Mouse (Mus musculus): ENCODE results near the gene BC037034. TPM values are rescaled to one million over a fixed set of nuclear protein-coding genes. Genes with fewer than 3 reads are reported as not detected.

Gene BC037034
- total and polyA plus RNA-seq, 3 experiments: 3.7 to 15.2 (median 4.0) TPM

GRCm38 (mm10) chr5:138265712-138266111, 1.9 kb upstream of the BC037034 start:
- no peak overlapping the region for H3K27ac ChIP-seq
- no peaks in the 10 kb centered on the region for H3K79me2 ChIP-seq (replicated peaks; ENCODE audit: control insufficient read depth, insufficient read depth, low read length)
- H3K27me3 ChIP-seq (ENCODE audit: control insufficient read depth, insufficient read depth, low read length): no peaks in the 10 kb centered on the region
- 90% methylated on average over 4 of the region's 4 CpGs for WGBS
- no peak for DNase-seq
- H3K4me3 ChIP-seq: no peak overlapping the region
- H3K36me3 ChIP-seq (ENCODE audit: control insufficient read depth, insufficient read depth, low read length): no peaks in the 10 kb centered on the region
- TF ChIP-seq EP300 (IDR thresholded peaks at IDR 0.05; ENCODE audit: insufficient read depth, low read depth, low read length) (no peak), POLR2A (IDR thresholded peaks at IDR 0.05; ENCODE audit: insufficient read depth, low read depth, low read length) (no peak), CTCF (IDR thresholded peaks at IDR 0.05) (no peak)
- intact Hi-C loops (cut with DNase I): no loop called here
- peaks cover 5% of the 10 kb centered on the region; the same call in 1 of the 2 replicates for H3K4me1 ChIP-seq (ENCODE audit: control insufficient read depth, insufficient read depth, low read length)
- H3K9ac ChIP-seq (ENCODE audit: low read depth, low read length): no peak overlapping the region

DNA sequence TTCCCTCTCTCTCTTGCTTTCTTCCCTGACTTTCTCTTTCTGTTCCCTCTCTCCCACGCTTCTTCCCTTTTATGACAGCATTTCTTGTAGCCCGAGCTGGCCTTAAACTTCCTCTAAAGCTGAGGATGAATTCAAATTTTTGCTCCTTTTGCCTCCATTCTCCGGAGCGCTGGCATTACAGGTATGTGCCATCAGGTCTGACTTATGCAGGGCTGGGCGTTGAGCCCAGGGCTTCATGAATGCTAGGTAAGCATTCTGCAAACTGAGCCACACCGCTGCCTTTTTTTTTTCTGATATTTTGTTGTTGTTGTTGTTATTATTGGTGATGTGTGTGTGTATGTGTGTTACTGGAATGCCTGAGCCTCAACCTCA, 360 bp upstream of the BC037034 start:
- peaks cover 5% of the 10 kb centered on the region; the same call in 1 of the 2 replicates for H3K4me1 ChIP-seq (ENCODE audit: control insufficient read depth, insufficient read depth, low read length)
- intact Hi-C loops (cut with DNase I): no loop called here
- 9% methylated on average over 6 of the region's 6 CpGs for WGBS
- peak overlapping the region; percentile 54 for H3K9ac ChIP-seq (ENCODE audit: low read depth, low read length)
- H3K27me3 ChIP-seq (ENCODE audit: control insufficient read depth, insufficient read depth, low read length): no peaks in the 10 kb centered on the region
- H3K4me3 ChIP-seq: peak overlapping the region; percentile 67
- no peaks in the 10 kb centered on the region for H3K36me3 ChIP-seq (ENCODE audit: control insufficient read depth, insufficient read depth, low read length)
- peak overlapping the region; percentile 76 for H3K27ac ChIP-seq
- no peaks in the 10 kb centered on the region for H3K79me2 ChIP-seq (replicated peaks; ENCODE audit: control insufficient read depth, insufficient read depth, low read length)
- TF ChIP-seq CTCF (IDR thresholded peaks at IDR 0.05) (no peak), EP300 (IDR thresholded peaks at IDR 0.05; ENCODE audit: insufficient read depth, low read depth, low read length) (no peak), POLR2A (IDR thresholded peaks at IDR 0.05; ENCODE audit: insufficient read depth, low read depth, low read length) (no peak)
- DNase-seq: peak in 1 of 2 experiments; percentile 20

GRCm38 (mm10) chr5:138262582-138263240, 1.1 kb downstream of the BC037034 start:
- Histone ChIP-seq H3K9ac (ENCODE audit: low read depth, low read length) (no peak overlapping the region; the same call in 1 of the 2 replicates), H3K79me2 (replicated peaks; ENCODE audit: control insufficient read depth, insufficient read depth, low read length) (no peaks in the 10 kb centered on the region), H3K36me3 (ENCODE audit: control insufficient read depth, insufficient read depth, low read length) (no peaks in the 10 kb centered on the region), H3K27me3 (ENCODE audit: control insufficient read depth, insufficient read depth, low read length) (no peaks in the 10 kb centered on the region), H3K4me3 (no peak overlapping the region), H3K27ac (peak overlapping the region; percentile 76), H3K4me1 (ENCODE audit: control insufficient read depth, insufficient read depth, low read length) (peaks cover 5% of the 10 kb centered on the region; the same call in 1 of the 2 replicates)
- no peak for DNase-seq
- WGBS: 58% methylated on average over 18 of the region's 18 CpGs
- intact Hi-C loops (cut with DNase I): no loop called here
- TF ChIP-seq POLR2A (IDR thresholded peaks at IDR 0.05; ENCODE audit: insufficient read depth, low read depth, low read length) (no peak), CTCF (IDR thresholded peaks at IDR 0.05) (no peak), EP300 (IDR thresholded peaks at IDR 0.05; ENCODE audit: insufficient read depth, low read depth, low read length) (no peak)

DNA sequence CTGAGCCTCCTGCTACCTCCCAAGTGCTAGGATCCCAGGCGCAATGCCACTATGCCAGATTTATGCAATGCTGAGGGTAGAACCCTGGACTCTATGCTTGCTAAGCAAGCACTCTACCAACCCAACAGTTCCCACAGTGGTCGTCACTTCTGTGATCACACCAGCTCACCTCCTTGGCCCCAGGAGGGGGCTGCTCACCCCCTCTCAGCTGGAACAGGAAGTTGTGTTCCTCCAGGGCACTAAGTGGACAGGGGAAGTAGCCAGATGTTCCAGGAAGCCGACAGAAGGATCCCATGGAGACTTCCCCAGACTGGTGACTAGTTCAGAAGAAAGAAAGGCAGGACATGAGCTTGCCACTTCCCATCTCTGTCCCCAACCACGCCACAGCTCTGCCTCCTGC, 1.8 kb downstream of the BC037034 start:
- H3K4me1 ChIP-seq (ENCODE audit: control insufficient read depth, insufficient read depth, low read length): peaks cover 6% of the 10 kb centered on the region; the same call in 1 of the 2 replicates
- no peak for DNase-seq
- H3K9ac ChIP-seq (ENCODE audit: low read depth, low read length): no peak overlapping the region
- H3K27me3 ChIP-seq (ENCODE audit: control insufficient read depth, insufficient read depth, low read length): no peaks in the 10 kb centered on the region
- H3K4me3 ChIP-seq: no peak overlapping the region
- intact Hi-C loops (cut with DNase I): no loop called here
- no peaks in the 10 kb centered on the region for H3K79me2 ChIP-seq (replicated peaks; ENCODE audit: control insufficient read depth, insufficient read depth, low read length)
- no peak overlapping the region for H3K27ac ChIP-seq
- no peaks in the 10 kb centered on the region for H3K36me3 ChIP-seq (ENCODE audit: control insufficient read depth, insufficient read depth, low read length)
- 45% methylated on average over 4 of the region's 4 CpGs for WGBS
- TF ChIP-seq POLR2A (IDR thresholded peaks at IDR 0.05; ENCODE audit: insufficient read depth, low read depth, low read length) (0 out of 2 replicates have a peak, but pooled peaks have one; percentile 19), CTCF (IDR thresholded peaks at IDR 0.05) (no peak)

DNA sequence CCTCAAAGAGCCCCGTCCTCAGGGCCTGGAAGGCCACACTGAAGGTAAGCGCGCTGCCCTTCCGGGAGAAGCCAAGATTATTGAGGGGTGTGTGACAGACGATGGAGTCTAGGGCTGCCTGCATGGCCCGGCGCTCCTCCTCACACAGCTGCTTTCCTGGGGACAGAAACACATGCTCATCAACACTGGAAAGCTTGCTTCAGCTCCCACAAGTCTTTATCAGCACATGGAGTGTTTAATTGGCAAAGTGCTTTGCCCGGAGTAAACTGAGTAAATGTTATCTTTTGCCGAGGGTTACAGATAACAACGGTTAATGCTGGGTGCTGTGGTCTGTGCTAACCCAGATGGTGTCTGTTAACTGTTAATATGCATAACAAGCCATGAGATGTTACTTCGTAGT, 3.0 kb downstream of the BC037034 start:
- Histone ChIP-seq H3K4me3 (no peak overlapping the region), H3K27me3 (ENCODE audit: control insufficient read depth, insufficient read depth, low read length) (no peaks in the 10 kb centered on the region), H3K79me2 (replicated peaks; ENCODE audit: control insufficient read depth, insufficient read depth, low read length) (no peaks in the 10 kb centered on the region), H3K27ac (no peak overlapping the region), H3K9ac (ENCODE audit: low read depth, low read length) (no peak overlapping the region), H3K36me3 (ENCODE audit: control insufficient read depth, insufficient read depth, low read length) (no peaks in the 10 kb centered on the region), H3K4me1 (ENCODE audit: control insufficient read depth, insufficient read depth, low read length) (peaks cover 8% of the 10 kb centered on the region; the same call in 1 of the 2 replicates)
- no peak for TF ChIP-seq CTCF (IDR thresholded peaks at IDR 0.05)
- TF ChIP-seq EP300 (IDR thresholded peaks at IDR 0.05; ENCODE audit: insufficient read depth, low read depth, low read length): no peak
- TF ChIP-seq POLR2A (IDR thresholded peaks at IDR 0.05; ENCODE audit: insufficient read depth, low read depth, low read length): no peak
- WGBS: 64% methylated on average over 11 of the region's 11 CpGs
- DNase-seq: no peak
- intact Hi-C loops (cut with DNase I): no loop called here

DNA sequence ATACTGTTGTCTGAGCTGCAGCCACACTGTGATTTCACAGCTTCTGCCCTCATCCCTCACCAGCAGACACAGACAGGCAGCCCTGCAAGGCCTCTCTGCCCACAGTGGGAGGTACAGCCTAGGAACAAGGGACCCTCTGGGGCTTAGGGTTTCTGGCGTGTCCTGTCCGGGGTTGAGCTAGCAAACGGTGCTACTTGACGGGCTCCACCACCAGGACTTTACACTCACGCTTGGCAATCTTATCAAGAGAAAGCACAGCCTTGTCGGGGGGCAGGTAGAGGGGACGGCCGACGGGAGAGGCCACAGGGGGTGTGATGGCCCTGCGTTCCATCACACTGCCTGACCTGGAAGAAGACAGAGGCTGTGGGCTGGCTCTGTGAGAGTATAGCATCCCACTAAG, 3.8 kb downstream of the BC037034 start:
- Histone ChIP-seq H3K79me2 (replicated peaks; ENCODE audit: control insufficient read depth, insufficient read depth, low read length) (no peaks in the 10 kb centered on the region), H3K27me3 (ENCODE audit: control insufficient read depth, insufficient read depth, low read length) (no peaks in the 10 kb centered on the region), H3K27ac (no peak overlapping the region), H3K4me1 (ENCODE audit: control insufficient read depth, insufficient read depth, low read length) (peaks cover 8% of the 10 kb centered on the region; the same call in 1 of the 2 replicates), H3K4me3 (no peak overlapping the region), H3K9ac (ENCODE audit: low read depth, low read length) (no peak overlapping the region), H3K36me3 (ENCODE audit: control insufficient read depth, insufficient read depth, low read length) (no peaks in the 10 kb centered on the region)
- TF ChIP-seq EP300 (IDR thresholded peaks at IDR 0.05; ENCODE audit: insufficient read depth, low read depth, low read length): no peak
- TF ChIP-seq POLR2A (IDR thresholded peaks at IDR 0.05; ENCODE audit: insufficient read depth, low read depth, low read length): no peak
- TF ChIP-seq CTCF (IDR thresholded peaks at IDR 0.05): no peak
- no peak for DNase-seq
- 72% methylated on average over 10 of the region's 10 CpGs for WGBS
- intact Hi-C loops (cut with DNase I): no loop called here
